Mouse (Mus musculus): ENCODE data around the gene Chia1.
"Not testable (repeated sequence)": the region's sequence is repeated elsewhere in the genome, so short reads cannot be mapped to it uniquely, and the experiment has no call there.

The Chia1 gene

DNA sequence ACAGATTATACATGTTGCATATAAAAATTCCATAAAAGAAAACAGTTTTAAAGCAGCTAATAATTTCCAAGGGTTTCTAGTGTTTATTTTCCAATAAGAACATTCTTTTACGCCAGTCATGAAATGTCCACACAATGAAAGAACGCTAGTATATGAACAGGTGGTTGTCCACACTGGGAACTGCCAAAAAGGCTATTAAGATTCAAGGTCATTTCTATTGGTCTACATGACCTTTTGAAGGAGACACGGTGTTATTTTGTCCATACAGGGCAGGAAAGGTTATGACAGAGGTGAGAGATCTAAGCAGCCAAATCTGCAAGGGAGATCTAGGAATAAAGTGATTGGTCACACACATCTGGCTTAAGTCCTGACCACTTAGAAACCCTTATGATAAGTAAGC lies at the start of gene Chia1:
Chia1 (plus strand) TSS at position 301 of the 400 bp plus-strand sequence.
- no peak for DNase-seq (ENCODE audit: low spot score)

DNA sequence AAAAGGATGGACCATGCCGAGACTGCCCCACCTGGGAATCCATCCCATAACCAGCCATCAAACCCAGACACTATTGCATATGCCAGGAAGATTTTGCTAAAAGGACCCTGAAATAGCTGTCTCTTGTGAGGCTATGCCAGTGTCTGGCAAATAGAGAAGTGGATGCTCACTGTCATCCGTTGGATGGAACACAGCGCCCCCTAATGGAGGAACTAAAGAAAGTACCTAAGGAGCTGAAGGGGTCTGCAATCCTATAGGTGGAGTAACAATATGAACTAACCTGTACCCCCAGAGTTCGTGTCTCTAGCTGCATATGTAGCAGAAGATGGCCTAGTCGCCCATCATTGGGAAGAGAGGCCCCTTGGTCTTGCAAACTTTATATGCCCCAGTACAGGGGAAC lies 45.3 kb upstream of the Chia1 start:
- DNase-seq (ENCODE audit: low spot score), result not testable (repeated sequence)

DNA sequence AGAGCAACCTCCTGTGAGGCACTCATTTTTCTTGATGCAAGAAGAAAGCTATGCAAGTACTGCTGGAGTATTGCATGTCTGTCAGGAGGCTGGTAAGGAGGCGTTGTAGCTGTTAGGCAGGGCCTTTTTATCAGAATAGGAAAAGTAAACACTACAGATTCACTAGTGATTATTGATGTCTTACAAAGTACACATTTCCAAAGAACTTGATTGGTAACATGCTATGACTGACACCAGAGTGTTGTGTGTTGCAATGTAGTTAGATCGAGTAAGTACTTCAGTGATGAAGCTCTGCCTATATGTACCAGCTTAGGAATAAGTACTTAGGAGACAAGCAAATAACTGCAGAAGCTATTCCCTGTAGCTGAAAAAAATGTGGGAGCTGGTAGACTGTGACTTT lies 42.0 kb upstream of the Chia1 start:
- no peak for DNase-seq (ENCODE audit: low spot score)

DNA sequence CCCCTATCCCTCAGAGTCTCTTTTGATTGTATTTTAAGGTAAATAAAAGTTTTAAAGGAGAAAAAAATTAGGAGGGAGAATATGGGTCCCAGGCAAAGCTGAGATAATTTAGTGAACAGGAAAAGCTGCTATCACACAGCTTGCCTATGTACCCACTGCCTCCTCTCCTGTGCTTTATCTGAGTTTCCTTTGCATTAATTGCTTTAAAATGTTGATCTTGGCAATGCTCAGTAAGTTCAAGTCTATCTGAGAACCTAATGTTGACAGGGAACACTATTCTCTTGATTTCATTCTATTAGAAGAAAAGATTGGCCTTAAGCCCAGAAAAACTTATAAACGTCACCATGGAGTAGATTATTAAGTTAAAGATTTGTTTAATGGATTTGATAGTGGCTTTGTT lies 38.2 kb upstream of the Chia1 start:
- DNase-seq (ENCODE audit: low spot score), result no peak

DNA sequence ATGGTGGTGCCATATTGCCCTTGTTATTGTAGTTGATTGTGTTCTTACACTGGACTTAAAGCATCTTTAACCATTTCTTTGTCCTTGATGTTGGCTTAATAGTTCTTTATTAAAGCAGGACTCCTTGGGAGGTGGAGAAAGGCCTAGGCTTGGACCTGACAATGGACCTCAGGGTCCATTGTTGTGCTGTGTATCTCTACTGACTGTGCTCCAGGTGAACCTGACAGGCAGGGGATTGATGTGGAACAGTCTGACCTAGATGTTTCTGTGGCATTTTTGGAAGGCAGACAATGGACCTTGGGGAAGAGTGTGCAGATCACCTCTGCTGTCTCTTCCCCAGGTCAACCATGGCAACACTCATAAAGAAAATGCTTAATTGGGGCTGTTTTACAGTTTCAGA lies 14.0 kb downstream of the Chia1 start:
- no peak for DNase-seq (ENCODE audit: low spot score)

DNA sequence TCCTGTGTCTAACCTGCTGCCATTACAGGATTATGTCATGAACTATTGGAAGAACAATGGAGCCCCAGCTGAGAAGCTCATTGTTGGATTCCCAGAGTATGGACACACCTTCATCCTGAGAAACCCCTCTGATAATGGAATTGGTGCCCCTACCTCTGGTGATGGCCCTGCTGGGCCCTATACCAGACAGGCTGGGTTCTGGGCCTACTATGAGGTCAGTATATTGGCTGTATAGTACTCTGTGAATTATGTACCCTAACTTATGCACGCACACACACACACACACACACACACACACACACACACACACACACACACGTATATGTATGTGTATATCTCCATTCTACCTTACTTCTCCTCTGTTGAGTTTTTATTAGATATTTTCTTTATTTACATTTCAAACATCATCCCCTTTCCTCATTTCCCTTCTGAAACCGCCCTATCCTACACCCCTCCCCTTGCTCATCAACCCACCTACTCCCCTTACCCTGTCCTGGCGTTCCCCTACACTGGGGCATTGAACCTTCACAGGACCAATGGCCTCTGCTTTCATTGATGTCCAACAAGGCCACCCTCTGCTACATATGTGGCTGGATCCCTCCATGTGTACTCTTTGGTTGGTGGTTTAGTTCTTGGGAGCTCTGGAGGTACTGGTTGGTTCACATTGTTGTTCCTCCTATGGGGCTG lies 15.9 kb downstream of the Chia1 start:
- no peak for DNase-seq (ENCODE audit: low spot score)

DNA sequence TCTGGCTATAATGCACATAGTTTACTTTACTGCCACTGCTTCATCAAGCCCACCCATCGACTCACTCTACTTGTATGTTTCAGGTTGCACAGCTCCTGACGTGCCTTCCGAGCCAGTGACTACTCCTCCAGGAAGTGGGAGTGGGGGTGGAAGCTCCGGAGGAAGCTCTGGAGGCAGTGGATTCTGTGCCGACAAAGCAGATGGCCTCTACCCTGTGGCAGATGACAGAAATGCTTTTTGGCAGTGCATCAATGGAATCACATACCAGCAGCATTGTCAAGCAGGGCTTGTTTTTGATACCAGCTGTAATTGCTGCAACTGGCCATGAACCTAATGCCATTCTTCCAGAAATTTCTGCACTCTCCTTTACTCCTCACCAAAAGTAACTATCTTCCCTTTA lies 18.7 kb downstream of the Chia1 start:
- no peak for DNase-seq (ENCODE audit: low spot score)

DNA sequence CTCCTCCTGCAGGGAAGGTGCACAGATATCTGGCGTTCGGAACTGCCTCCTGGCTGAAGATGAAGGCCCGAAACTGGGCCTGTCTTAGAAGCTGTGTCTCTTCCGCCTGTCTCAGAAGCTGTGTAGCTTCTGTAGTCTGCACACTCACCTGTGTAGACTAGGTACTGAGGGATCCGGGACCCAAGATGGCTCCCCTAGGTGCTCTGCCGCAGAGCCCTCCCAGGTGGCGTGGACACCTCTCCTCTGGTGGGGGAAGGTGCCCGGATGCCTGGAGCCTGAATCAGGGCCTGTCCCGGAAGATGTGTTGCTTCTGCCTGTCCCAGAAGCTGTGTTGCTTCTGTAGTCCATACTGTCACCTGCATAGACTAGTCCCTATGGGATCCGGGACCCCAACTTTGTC lies 31.1 kb downstream of the Chia1 start:
- DNase-seq (ENCODE audit: low spot score), result no peak

DNA sequence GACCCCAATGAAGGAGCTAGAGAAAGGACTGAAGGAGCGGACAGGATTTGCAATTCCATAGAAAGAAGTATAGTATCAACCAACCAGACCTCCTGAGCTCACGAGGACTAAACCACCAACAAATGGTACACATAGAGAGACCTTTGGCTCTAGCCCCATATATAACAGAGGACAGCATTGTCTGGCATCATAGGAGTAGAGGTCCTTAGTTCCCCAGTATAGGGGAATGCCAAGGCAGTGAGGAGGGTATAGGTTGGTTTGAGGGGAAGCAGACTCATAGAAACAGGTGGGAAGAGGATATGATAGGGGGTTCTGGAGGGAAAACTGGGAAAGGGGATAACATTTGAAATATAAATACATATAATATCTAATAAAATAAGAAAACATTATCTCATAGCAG lies 41.4 kb downstream of the Chia1 start:
- DNase-seq (ENCODE audit: low spot score), result no peak

DNA sequence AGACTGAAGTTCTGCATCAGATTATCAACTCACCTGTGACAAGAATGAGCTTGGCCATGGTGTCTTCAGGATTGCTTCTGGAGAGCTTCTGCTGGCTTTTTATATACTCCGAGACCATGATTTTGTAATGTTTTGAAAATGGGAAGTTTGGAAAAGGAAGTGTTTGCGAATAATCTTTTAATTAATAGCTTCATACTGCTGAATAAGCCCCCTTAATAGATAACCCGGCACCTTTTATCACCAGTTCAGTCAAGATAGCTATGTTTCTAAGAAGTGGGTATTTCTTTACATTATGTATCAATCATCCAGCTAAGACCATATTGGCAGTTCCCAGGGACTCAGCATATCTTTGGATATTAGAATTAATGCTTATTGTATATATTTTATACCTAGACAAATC lies 54.4 kb downstream of the Chia1 start, which contains the start of gene Chil3:
Chil3 (minus strand) TSS at position 101 of the 400 bp plus-strand sequence.
- no peak for DNase-seq (ENCODE audit: low spot score)

DNA sequence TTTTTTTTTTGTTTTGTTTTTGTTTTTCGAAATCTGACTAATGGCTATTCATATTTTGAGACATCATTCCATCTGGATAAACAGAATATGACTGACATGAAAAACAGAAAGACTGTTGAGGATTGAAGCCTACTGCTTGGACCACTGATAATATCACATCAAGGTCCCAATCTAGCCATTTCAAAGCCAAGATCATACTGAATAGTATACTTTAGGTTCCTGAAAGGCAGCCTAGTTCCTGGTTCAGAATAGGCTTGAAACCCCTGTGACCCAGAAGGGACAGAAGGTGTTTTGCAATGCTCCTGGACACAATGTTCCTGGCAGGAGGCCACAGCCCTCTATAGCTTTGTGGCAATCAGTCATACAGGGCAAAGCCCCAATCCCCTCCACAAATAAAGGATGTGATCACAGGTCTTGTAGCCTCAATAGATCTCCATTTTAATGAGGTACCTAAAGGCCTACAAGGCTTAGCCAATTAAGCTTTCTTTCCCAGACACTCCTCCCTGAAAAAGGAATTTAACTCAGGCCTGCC lies 57.6 kb downstream of the Chia1 start:
- DNase-seq (ENCODE audit: low spot score), result peak; percentile 19

DNA sequence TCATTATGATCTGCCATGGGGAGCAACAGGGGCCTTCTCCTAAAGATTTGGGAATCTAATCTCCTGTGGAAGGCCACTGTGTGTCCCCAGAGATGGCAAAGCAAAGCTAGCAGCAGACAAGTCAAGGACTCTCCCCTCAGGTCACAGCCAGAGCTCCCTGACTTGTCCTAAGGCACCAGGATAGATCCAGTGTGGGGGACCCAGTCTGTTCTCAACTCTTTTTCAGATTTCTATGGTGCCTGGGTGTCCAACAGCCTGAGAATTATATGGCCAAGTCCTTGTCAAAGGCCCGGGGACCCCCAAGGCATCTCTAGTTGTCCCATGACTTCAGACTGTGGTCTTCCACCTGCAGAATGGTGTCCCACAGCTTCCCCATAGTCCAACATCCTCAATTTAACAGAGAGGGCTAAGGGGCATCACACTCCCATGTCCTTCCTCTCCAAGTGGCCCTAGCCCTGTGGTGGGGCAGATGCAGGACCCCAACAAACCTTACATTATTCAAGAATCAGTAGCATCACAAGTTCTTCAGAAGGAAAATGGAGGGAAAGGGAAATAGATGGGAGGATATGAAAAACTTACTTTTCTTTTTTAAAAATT lies 58.2 kb downstream of the Chia1 start:
- DNase-seq (ENCODE audit: low spot score), result no peak

DNA sequence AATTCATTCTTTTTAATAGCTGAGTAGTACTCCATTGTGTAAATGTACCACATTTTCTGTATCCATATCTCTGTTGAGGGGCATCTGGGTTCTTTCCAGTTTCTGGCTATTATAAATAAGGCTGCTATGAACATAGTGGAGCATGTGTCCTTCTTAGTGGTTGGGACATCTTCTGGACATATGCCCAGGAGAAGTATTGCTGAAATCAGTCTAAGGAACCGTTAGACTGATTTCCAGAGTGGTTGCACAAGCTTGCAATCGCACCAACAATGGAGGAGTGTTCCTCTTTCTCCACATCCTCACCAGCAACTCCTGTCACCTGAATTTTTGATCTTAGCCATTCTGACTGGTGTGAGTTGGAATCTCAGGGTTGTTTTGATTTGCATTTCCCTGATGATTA lies 59.5 kb downstream of the Chia1 start:
- not testable (repeated sequence) for DNase-seq (ENCODE audit: low spot score)

DNA sequence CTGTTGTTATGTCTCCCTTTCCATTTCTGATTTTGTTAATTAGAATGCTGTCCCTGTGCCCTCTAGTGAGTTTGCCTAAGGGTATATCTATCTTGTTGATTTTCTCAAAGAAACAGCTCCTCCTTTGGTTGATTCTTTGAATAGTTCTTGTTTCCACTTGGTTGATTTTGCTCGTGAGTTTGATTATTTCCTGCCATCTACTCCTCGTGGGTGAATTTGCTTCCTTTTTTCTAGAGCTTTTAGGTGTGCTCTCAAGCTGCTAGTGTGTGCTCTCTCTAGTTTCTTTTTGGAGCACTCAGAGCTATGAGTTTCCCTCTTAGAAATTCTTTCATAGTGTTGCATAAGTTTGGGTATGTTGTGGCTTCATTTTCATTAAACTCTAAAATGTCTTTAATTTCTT lies 61.9 kb downstream of the Chia1 start:
- DNase-seq (ENCODE audit: low spot score), result not testable (repeated sequence)

DNA sequence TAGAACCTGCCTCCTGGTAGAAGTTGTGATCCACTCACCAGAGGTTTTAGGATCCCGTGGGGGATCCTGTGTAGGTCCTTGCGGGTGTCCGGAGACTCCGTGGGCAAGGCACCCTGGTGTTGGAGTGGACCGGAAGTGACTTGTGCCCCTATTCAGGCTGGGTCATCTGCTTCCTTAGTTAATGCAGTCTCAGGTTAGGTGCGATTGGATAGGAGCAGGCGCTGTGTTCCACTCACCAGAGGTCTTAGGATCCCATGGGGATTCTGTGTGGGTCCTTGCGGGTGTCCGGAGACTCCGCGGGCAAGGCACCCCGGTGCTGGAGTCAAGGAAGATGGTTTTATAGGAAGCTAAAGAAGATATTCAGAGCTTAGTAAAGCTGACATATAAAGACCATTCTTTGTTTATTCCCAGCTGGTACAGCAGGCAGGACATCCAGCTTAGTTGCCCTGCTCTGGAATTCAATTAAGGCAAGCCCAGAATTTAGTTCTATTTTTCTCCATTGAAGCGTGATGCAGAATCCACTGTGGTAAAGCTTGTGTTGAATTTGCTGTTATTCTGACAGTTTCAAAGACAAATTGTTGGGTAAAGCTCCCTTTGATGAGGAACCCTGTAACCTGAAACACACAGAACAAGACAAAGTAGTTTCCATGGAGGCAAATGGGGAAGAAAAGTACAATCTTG lies 64.6 kb downstream of the Chia1 start:
- DNase-seq (ENCODE audit: low spot score), result no peak
